Mouse (Mus musculus) CH12.LX (cell line): ENCODE measurements around the gene Mgp. TPM values are rescaled to one million over a fixed set of nuclear protein-coding genes. Genes with fewer than 3 reads are reported as not detected.
A peak's percentile ranks its signal among the peaks of the same experiment; 100 is the strongest.

Experiments used
- DNase-seq: peaks from one replicate; pipeline ENCODE4 v3.0.0-alpha.2; 2013; ENCODE audit errors: extremely low read depth
- H3K27ac ChIP-seq: 2 replicates; pipeline ENCODE4 v1.5.1; 2012; ENCODE audit warnings: low read depth, mild to moderate bottlenecking, control low read depth, moderate library complexity; ENCODE audit not compliant: insufficient read depth
- H3K27me3 ChIP-seq: replicated peaks from 2 replicates; pipeline ENCODE3; 2012; ENCODE audit warnings: inconsistent platforms
- H3K36me3 ChIP-seq, 2 experiments: replicated peaks in 1 of 2; 2 replicates each; pipeline versions ENCODE3 to v1.6.1; 2012; ENCODE audit warnings: inconsistent platforms in 1 of 2, low read length in 1 of 2, mild to moderate bottlenecking in 1 of 2, mixed read lengths in 1 of 2, moderate library complexity in 1 of 2; ENCODE audit not compliant: control insufficient read depth in 1 of 2, insufficient read depth in 1 of 2
- H3K4me1 ChIP-seq, 2 experiments: 2 replicates each; pipeline ENCODE4 v1.6.1; 2012; ENCODE audit warnings: inconsistent platforms in 1 of 2, moderate library complexity in 1 of 2; ENCODE audit not compliant: insufficient read depth in 2 of 2, control insufficient read depth in 1 of 2
- H3K4me2 ChIP-seq: 2 replicates; pipeline ENCODE4 v1.6.1; 2012; ENCODE audit warnings: low read depth, mild to moderate bottlenecking, control low read depth; ENCODE audit not compliant: poor library complexity, insufficient read depth, severe bottlenecking
- H3K4me3 ChIP-seq, 3 experiments: fragments of 150-350 bp in 1 of 3; sonication (generic) in 1 of 3; replicated peaks in 1 of 3; 2 replicates each; pipeline versions ENCODE3 to v1.5.1; 2011 to 2012; ENCODE audit warnings: low read depth in 2 of 3, low read length in 2 of 3, mild to moderate bottlenecking in 2 of 3, moderate library complexity in 2 of 3, control low read depth in 1 of 3, improper control_type of control experiment in 1 of 3, inconsistent platforms in 1 of 3, mixed read lengths in 1 of 3; ENCODE audit not compliant: poor library complexity in 1 of 3
- H3K79me2 ChIP-seq: replicated peaks from 2 replicates; pipeline ENCODE4 v1.6.1; 2012; ENCODE audit warnings: mild to moderate bottlenecking, moderate library complexity; ENCODE audit not compliant: control insufficient read depth, poor library complexity, insufficient read depth, severe bottlenecking; ENCODE audit errors: extremely low read depth
- H3K9ac ChIP-seq: 2 replicates; pipeline ENCODE4 v1.6.1; 2012; ENCODE audit warnings: low read depth, mild to moderate bottlenecking, control low read depth, moderate library complexity; ENCODE audit not compliant: insufficient read depth
- H3K9me3 ChIP-seq: replicated peaks from 2 replicates; pipeline ENCODE3; 2012; ENCODE audit warnings: low read length, inconsistent platforms, mixed read lengths
- CTCF ChIP-seq, 2 experiments: IDR thresholded peaks in 1 of 2; conservative IDR thresholded peaks in 1 of 2; 2 replicates each; pipeline ENCODE4 v1.5.1; 2011 to 2012; ENCODE audit warnings: low read depth in 2 of 2, low read length in 2 of 2, improper control_type of control experiment in 1 of 2, inconsistent platforms in 1 of 2, mild to moderate bottlenecking in 1 of 2, moderate library complexity in 1 of 2
- E2F4 ChIP-seq: IDR thresholded peaks from 2 replicates; pipeline ENCODE4 v1.6.1; 2011; ENCODE audit warnings: low read depth, low read length, improper control_type of control experiment; ENCODE audit not compliant: insufficient replicate concordance
- ELF1 ChIP-seq: IDR thresholded peaks from 2 replicates; pipeline ENCODE4 v1.6.1; 2014; ENCODE audit warnings: low read depth, mild to moderate bottlenecking, inconsistent platforms, low read length, improper control_type of control experiment
- EP300 ChIP-seq: IDR thresholded peaks from 2 replicates; pipeline ENCODE4 v1.6.1; 2011; ENCODE audit warnings: low read length, improper control_type of control experiment
- GABPA ChIP-seq: IDR thresholded peaks from 2 replicates; pipeline ENCODE4 v1.6.1; 2012; ENCODE audit warnings: low read depth, low read length, improper control_type of control experiment, inconsistent platforms; ENCODE audit not compliant: insufficient replicate concordance
- HCFC1 ChIP-seq: IDR thresholded peaks from 2 replicates; pipeline ENCODE4 v1.6.1; 2012; ENCODE audit warnings: low read depth, mild to moderate bottlenecking, inconsistent platforms, low read length, improper control_type of control experiment
- IRF4 ChIP-seq: IDR thresholded peaks from 2 replicates; pipeline ENCODE4 v1.6.1; 2014; ENCODE audit warnings: low read depth, mild to moderate bottlenecking, inconsistent platforms, low read length, improper control_type of control experiment
- JUN ChIP-seq: IDR thresholded peaks from 2 replicates; pipeline ENCODE4 v1.6.1; 2011; ENCODE audit warnings: low read depth, mild to moderate bottlenecking, low read length, improper control_type of control experiment, moderate library complexity; ENCODE audit not compliant: insufficient read depth
- KAT2A ChIP-seq: IDR thresholded peaks from 2 replicates; pipeline ENCODE4 v1.6.1; 2012; ENCODE audit warnings: low read length, improper control_type of control experiment, inconsistent platforms; ENCODE audit not compliant: insufficient replicate concordance
- MAFK ChIP-seq: IDR thresholded peaks from 2 replicates; pipeline ENCODE4 v1.6.1; 2011; ENCODE audit warnings: low read length, improper control_type of control experiment; ENCODE audit not compliant: insufficient replicate concordance
- MAZ ChIP-seq: IDR thresholded peaks from 2 replicates; pipeline ENCODE4 v1.6.1; 2012; ENCODE audit warnings: low read depth, mild to moderate bottlenecking, inconsistent platforms, low read length, improper control_type of control experiment, moderate library complexity
- MXI1 ChIP-seq: IDR thresholded peaks from 2 replicates; pipeline ENCODE4 v1.6.1; 2011; ENCODE audit warnings: mild to moderate bottlenecking, low read depth, low read length, improper control_type of control experiment
- POLR2A ChIP-seq: IDR thresholded peaks from 2 replicates; pipeline ENCODE4 v1.6.1; 2011; ENCODE audit warnings: low read depth, mild to moderate bottlenecking, improper control_type of control experiment, low read length
- POLR2AphosphoS2 ChIP-seq: IDR thresholded peaks from 2 replicates; pipeline ENCODE4 v1.6.1; 2011; ENCODE audit warnings: low read depth, low read length, improper control_type of control experiment
- RAD21 ChIP-seq: IDR thresholded peaks from 2 replicates; pipeline ENCODE4 v1.6.1; 2011; ENCODE audit warnings: low read depth, mild to moderate bottlenecking, low read length, improper control_type of control experiment, moderate library complexity
- SIN3A ChIP-seq: IDR thresholded peaks from 2 replicates; pipeline ENCODE4 v1.6.1; 2012; ENCODE audit warnings: low read length, improper control_type of control experiment, inconsistent platforms
- SMC3 ChIP-seq: IDR thresholded peaks from 2 replicates; pipeline ENCODE4 v1.6.1; 2011; ENCODE audit warnings: low read depth, low read length, improper control_type of control experiment
- TCF12 ChIP-seq: IDR thresholded peaks from 2 replicates; pipeline ENCODE4 v1.6.1; 2014; ENCODE audit warnings: low read depth, mild to moderate bottlenecking, inconsistent platforms, low read length, improper control_type of control experiment
- UBTF ChIP-seq: IDR thresholded peaks from 2 replicates; pipeline ENCODE4 v1.6.1; 2012; ENCODE audit warnings: low read depth, mild to moderate bottlenecking, inconsistent platforms, low read length, improper control_type of control experiment, moderate library complexity
- USF1 ChIP-seq: IDR thresholded peaks from 2 replicates; pipeline ENCODE4 v1.6.1; 2014; ENCODE audit warnings: low read depth, mild to moderate bottlenecking, inconsistent platforms, low read length, improper control_type of control experiment
- ZMIZ1 ChIP-seq: IDR thresholded peaks from 2 replicates; pipeline ENCODE4 v1.6.1; 2012; ENCODE audit warnings: low read depth, mild to moderate bottlenecking, inconsistent platforms, low read length, improper control_type of control experiment
- dilution Hi-C: fragments of 300-500 bp; cut with MboI; formaldehyde crosslinking; loops from 2 replicates; pipeline ENCODE4 v1.14.3; 2020; ENCODE audit warnings: low sequenced_read_pairs; ENCODE audit not compliant: extremely low pct_unique_long_range_greater_than_20kb, extremely low pct_ligation_motif_present
- in situ Hi-C: fragments of 300-500 bp; cut with MboI; formaldehyde crosslinking; loops from 3 replicates; pipeline ENCODE4 v1.14.3; 2019; ENCODE audit warnings: low sequenced_read_pairs, low pct_ligation_motif_present, low pct_unique_long_range_greater_than_20kb, mixed read lengths
- polyA plus RNA-seq: library from polyadenylated mRNA; unstranded; fragments of >175 nt; gene quantifications from 2 replicates; pipeline ENCODE4 v1.2.1, GENCODE M21; 2012; ENCODE audit warnings: low read depth; ENCODE audit not compliant: insufficient read length
- total RNA-seq, 2 experiments: library from RNA; depleted of rRNA; stranded (reverse); fragments of 300-350 nt in 1 of 2; fragments of >200 nt in 1 of 2; gene quantifications; 2 replicates each; pipeline ENCODE4 v1.2.3; 2012 to 2014

Mgp gene
- total and polyA plus RNA-seq, 3 experiments, result not detected

DNA sequence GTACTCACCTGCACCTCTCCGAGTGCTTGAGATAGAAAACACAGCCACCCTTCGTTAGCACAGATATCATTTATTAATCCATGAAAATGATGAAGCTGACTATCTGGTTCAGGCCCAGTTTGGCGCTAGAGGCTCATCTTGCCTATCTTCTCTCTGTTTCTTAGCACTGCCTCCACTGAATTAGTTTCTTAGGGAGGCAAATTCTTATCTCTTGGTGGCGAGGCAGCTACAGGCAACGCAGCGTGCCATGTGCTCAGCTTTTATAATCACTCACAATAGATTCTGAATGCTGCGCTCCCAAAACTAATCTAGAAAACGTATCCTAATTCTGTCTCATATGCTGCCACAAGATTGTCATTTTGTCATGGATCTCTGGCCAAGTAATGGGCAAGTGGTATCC, 27.2 kb downstream of the Mgp start:
- Histone ChIP-seq H3K79me2 (peaks cover 7% of the 10 kb centered on the region), H3K27ac (no peak overlapping the region), H3K4me1 (peaks cover 18 to 63% of the 10 kb centered on the region in 2 experiments), H3K36me3 (peaks cover 21 to 65% of the 10 kb centered on the region in 2 experiments), H3K9me3 (no peaks in the 10 kb centered on the region), H3K27me3 (no peaks in the 10 kb centered on the region), H3K4me2 (no peak overlapping the region), H3K4me3 (no peak overlapping the region), H3K9ac (no peak overlapping the region)
- in situ Hi-C loops, result no loop called here
- DNase-seq, result no peak
- TF ChIP-seq E2F4 (no peak), POLR2AphosphoS2 (no peak), JUN (no peak), EP300 (no peak), MAFK (no peak), TCF12 (no peak), MXI1 (no peak), POLR2A (no peak), USF1 (no peak), IRF4 (no peak), HCFC1 (no peak), RAD21 (no peak)
- dilution Hi-C loops, result no loop called here

- H3K4me3 ChIP-seq, result no peak overlapping the region
- H3K4me2 ChIP-seq, result no peak overlapping the region
These were observed 27.8 kb downstream of the Mgp start for GRCm38 (mm10) chr6:136847790-136848189.

More at GRCm38 (mm10) chr6:136847790-136848189, 27.8 kb downstream of the Mgp start:
- H3K4me1 ChIP-seq, result peaks cover 17 to 60% of the 10 kb centered on the region in 2 experiments
- no peak overlapping the region for H3K9ac ChIP-seq
- in situ Hi-C loops, result no loop called here
- H3K9me3 ChIP-seq, result no peaks in the 10 kb centered on the region
- TF ChIP-seq EP300 (no peak), ZMIZ1 (no peak), MAFK (no peak), SIN3A (no peak), CTCF (conservative IDR thresholded peaks at IDR 0.05 in 1 of 2, IDR thresholded peaks at IDR 0.05 in 1 of 2; ENCODE audit: low read depth in 2 of 2, low read length in 2 of 2) (peak; percentile 73 to 76), UBTF (no peak), SMC3 (peak; percentile 59), RAD21 (peak; percentile 25), ELF1 (no peak), MXI1 (no peak), JUN (no peak), E2F4 (no peak), KAT2A (no peak), GABPA (no peak), MAZ (no peak)
- TF ChIP-seq, all 38 proteins: peak for 3
- no peaks in the 10 kb centered on the region for H3K27me3 ChIP-seq
- no peak overlapping the region for H3K27ac ChIP-seq
- H3K79me2 ChIP-seq, result peaks cover 7% of the 10 kb centered on the region
- peaks cover 23 to 71% of the 10 kb centered on the region in 2 experiments for H3K36me3 ChIP-seq
- dilution Hi-C loops, result no loop called here
- DNase-seq, result peak; percentile 72
